Mouse (Mus musculus) kidney, postnatal 0 days (tissue): ENCODE data around the gene Stra6. TPM values are rescaled to one million over a fixed set of nuclear protein-coding genes. Genes with fewer than 3 reads are reported as not detected.

Experiments
- ATAC-seq: fragments of 200-750 bp; cut with Nextera tagmentation; replicated peaks from 2 replicates; pipeline ENCODE4 v1.8.0; 2017; ENCODE audit warnings: low read depth, moderate number of reproducible peaks, moderate TSS enrichment, moderate library complexity; ENCODE audit not compliant: low FRiP score
- DNase-seq: peaks from one replicate; pipeline ENCODE4 v3.0.0-alpha.2; 2016; ENCODE audit warnings: low spot score
- H3K27ac ChIP-seq: fragments of 300-500 bp; sonication (generic); 2 replicates; pipeline ENCODE4 v1.5.1; 2014; ENCODE audit warnings: mild to moderate bottlenecking
- H3K27me3 ChIP-seq: fragments of 300-500 bp; sonication (generic); 2 replicates; pipeline ENCODE4 v1.6.1; 2014; ENCODE audit warnings: low read length, mixed read lengths; ENCODE audit not compliant: insufficient read depth
- H3K36me3 ChIP-seq: fragments of 300-500 bp; sonication (generic); 2 replicates; pipeline ENCODE4 v1.6.1; 2014; ENCODE audit warnings: low read length, mixed read lengths; ENCODE audit not compliant: insufficient read depth
- H3K4me1 ChIP-seq: fragments of 300-500 bp; sonication (generic); replicated peaks from 2 replicates; pipeline ENCODE4 v1.6.1; 2014; ENCODE audit warnings: antibody characterized with exemption, low read length, mixed read lengths; ENCODE audit not compliant: insufficient read depth
- H3K4me2 ChIP-seq: fragments of 300-500 bp; sonication (generic); 2 replicates; pipeline ENCODE4 v1.6.1; 2014; ENCODE audit warnings: mild to moderate bottlenecking, low read length, moderate library complexity, mixed read lengths
- H3K4me3 ChIP-seq: fragments of 300-500 bp; sonication (generic); replicated peaks from 2 replicates; pipeline ENCODE4 v1.5.1; 2014; ENCODE audit warnings: low read depth, low read length
- H3K9ac ChIP-seq: fragments of 300-500 bp; sonication (generic); 2 replicates; pipeline ENCODE4 v1.6.1; 2014; ENCODE audit warnings: low read depth, low read length
- H3K9me3 ChIP-seq: fragments of 300-500 bp; sonication (generic); replicated peaks from 2 replicates; pipeline ENCODE4 v1.6.1; 2016; ENCODE audit warnings: low read length, inconsistent platforms, mixed read lengths
- CTCF ChIP-seq: IDR thresholded peaks from 2 replicates; pipeline ENCODE4 v1.5.1; 2016; ENCODE audit warnings: antibody characterized with exemption, low read depth, mild to moderate bottlenecking, moderate library complexity
- WGBS: fragments of 180-500 bp; shearing (Covaris S2); extraction: QIAGEN DNeasy Blood & Tissue Kit; methylation state at CpG from one replicate; pipeline ENCODE4 v1.1.7; 2014; 5-methylcytosine and 5-hydroxymethylcytosine counted together
- polyA plus RNA-seq: library from polyadenylated mRNA; unstranded; fragments of >200 nt; fragmentation: Nextera tagmentation; extraction: Ambion mirVana; gene quantifications from 2 replicates; pipeline ENCODE4 v1.2.1, GENCODE M21; 2015

Gene Stra6
- polyA plus RNA-seq: 12.2 and 13.2 TPM in 2 replicates

- ATAC-seq (no peak), DNase-seq (no peak)
- no peak for TF ChIP-seq CTCF
- no peak within 1 kb of the TSS for H3K4me3 ChIP-seq
- no peak within 1 kb of the TSS for H3K27ac ChIP-seq
- H3K9ac ChIP-seq: no peak within 1 kb of the TSS
- no peaks in the 10 kb centered on the region for H3K9me3 ChIP-seq
- H3K27me3 ChIP-seq: no peaks in the 10 kb centered on the region
- H3K4me2 ChIP-seq: no peak within 1 kb of the TSS
- 15% methylated on average over 3 of the region's 3 CpGs for WGBS
- H3K4me1 ChIP-seq: no peaks in the 10 kb centered on the region
- no peaks in the 10 kb centered on the region for H3K36me3 ChIP-seq
Measured at GRCm38 (mm10) chr9:58063531-58063930, at the start of gene Stra6. Stra6 (plus strand) TSS chr9:58063788.

- Histone ChIP-seq H3K9me3 (no peaks in the 10 kb centered on the region), H3K9ac (no peak overlapping the region), H3K36me3 (no peaks in the 10 kb centered on the region), H3K4me3 (no peak overlapping the region), H3K27me3 (no peaks in the 10 kb centered on the region), H3K4me1 (no peaks in the 10 kb centered on the region), H3K4me2 (no peak overlapping the region), H3K27ac (no peak overlapping the region)
- DNase-seq (no peak), ATAC-seq (no peak)
- 47% methylated on average over 8 of the region's 8 CpGs for WGBS
- TF ChIP-seq CTCF: no peak
Measured at GRCm38 (mm10) chr9:58014393-58015160, 49.0 kb upstream of the Stra6 start.

- WGBS: 93% methylated on average over 6 of the region's 6 CpGs
- no peak overlapping the region for H3K27ac ChIP-seq
- DNase-seq (no peak), ATAC-seq (no peak)
- no peak overlapping the region for H3K9ac ChIP-seq
- no peak overlapping the region for H3K4me3 ChIP-seq
- H3K4me2 ChIP-seq: no peak overlapping the region
- TF ChIP-seq CTCF: no peak
- no peaks in the 10 kb centered on the region for H3K4me1 ChIP-seq
- no peaks in the 10 kb centered on the region for H3K27me3 ChIP-seq
- H3K36me3 ChIP-seq: no peaks in the 10 kb centered on the region
- H3K9me3 ChIP-seq: no peaks in the 10 kb centered on the region
Measured at GRCm38 (mm10) chr9:58015856-58016255, 47.7 kb upstream of the Stra6 start.

- H3K27ac ChIP-seq: no peak overlapping the region
- no peak for TF ChIP-seq CTCF
- no peak for ATAC-seq
- no peaks in the 10 kb centered on the region for H3K4me1 ChIP-seq
- no peaks in the 10 kb centered on the region for H3K9me3 ChIP-seq
- H3K9ac ChIP-seq: no peak overlapping the region
- no peak overlapping the region for H3K4me3 ChIP-seq
- no peak for DNase-seq
- WGBS: 67% methylated on average over 3 of the region's 3 CpGs
- no peaks in the 10 kb centered on the region for H3K36me3 ChIP-seq
- no peak overlapping the region for H3K4me2 ChIP-seq
- no peaks in the 10 kb centered on the region for H3K27me3 ChIP-seq
Measured at GRCm38 (mm10) chr9:58016962-58017361, 46.6 kb upstream of the Stra6 start.

- no peak for TF ChIP-seq CTCF
- DNase-seq (no peak), ATAC-seq (no peak)
- Histone ChIP-seq H3K36me3 (no peaks in the 10 kb centered on the region), H3K27me3 (no peaks in the 10 kb centered on the region), H3K27ac (no peak overlapping the region), H3K4me1 (no peaks in the 10 kb centered on the region), H3K4me2 (no peak overlapping the region), H3K4me3 (no peak overlapping the region), H3K9ac (no peak overlapping the region), H3K9me3 (no peaks in the 10 kb centered on the region)
- WGBS: 84% methylated on average over 5 of the region's 5 CpGs
Measured at GRCm38 (mm10) chr9:58018385-58018784, 45.2 kb upstream of the Stra6 start.

GRCm38 (mm10) chr9:58025995-58026394 is 37.6 kb upstream of the Stra6 start:
- WGBS: 86% methylated on average over 9 of the region's 9 CpGs
- TF ChIP-seq CTCF: no peak
- no peaks in the 10 kb centered on the region for H3K9me3 ChIP-seq
- no peak overlapping the region for H3K4me3 ChIP-seq
- DNase-seq (no peak), ATAC-seq (no peak)
- H3K4me1 ChIP-seq: no peaks in the 10 kb centered on the region
- H3K27ac ChIP-seq: no peak overlapping the region
- H3K4me2 ChIP-seq: no peak overlapping the region
- H3K27me3 ChIP-seq: no peaks in the 10 kb centered on the region
- no peak overlapping the region for H3K9ac ChIP-seq
- no peaks in the 10 kb centered on the region for H3K36me3 ChIP-seq
